Mouse (Mus musculus): ENCODE data around the gene Mis12. TPM values are rescaled to one million over a fixed set of nuclear protein-coding genes. Genes with fewer than 3 reads are reported as not detected.

Mis12 gene
- 27.4 and 28.0 TPM in 2 replicates for polyA plus RNA-seq (2014; fragmentation: Nextera tagmentation; extraction: Ambion mirVana)

- under 1% methylated on average over 71 of the region's 71 CpGs for WGBS (ENCODE audit: insufficient replicate concordance)
- Histone ChIP-seq H3K9me3 (replicated peaks; ENCODE audit: control insufficient read depth, low read length) (no peaks in the 10 kb centered on the region), H3K4me3 (ENCODE audit: low read depth, low read length) (peak within 1 kb of the TSS; percentile 89), H3K4me1 (ENCODE audit: control insufficient read depth, insufficient read depth, low read length) (peaks cover 7% of the 10 kb centered on the region; the same call in 1 of the 2 replicates), H3K27me3 (ENCODE audit: control insufficient read depth, insufficient read depth, low read length) (no peaks in the 10 kb centered on the region), H3K9ac (ENCODE audit: low read depth, low read length) (peak within 1 kb of the TSS; percentile 93), H3K4me2 (peak within 1 kb of the TSS; percentile 84), H3K36me3 (ENCODE audit: control insufficient read depth, insufficient read depth, low read length) (peaks cover 8% of the 10 kb centered on the region; the same call in 1 of the 2 replicates), H3K27ac (ENCODE audit: low read depth, low read length) (peak within 1 kb of the TSS; percentile 98)
- peak; percentile 100 for ATAC-seq (replicated peaks; ENCODE audit: insufficient number of reproducible peaks, low FRiP score, low TSS enrichment)
Measured at GRCm38 (mm10) chr11:71019201-71020068, at the start of gene Mis12, which contains the start of gene Derl2. Gene Mis12, plus strand, starts transcription at chr11:71019611. Gene Derl2, minus strand, starts transcription at chr11:71019841.

DNA sequence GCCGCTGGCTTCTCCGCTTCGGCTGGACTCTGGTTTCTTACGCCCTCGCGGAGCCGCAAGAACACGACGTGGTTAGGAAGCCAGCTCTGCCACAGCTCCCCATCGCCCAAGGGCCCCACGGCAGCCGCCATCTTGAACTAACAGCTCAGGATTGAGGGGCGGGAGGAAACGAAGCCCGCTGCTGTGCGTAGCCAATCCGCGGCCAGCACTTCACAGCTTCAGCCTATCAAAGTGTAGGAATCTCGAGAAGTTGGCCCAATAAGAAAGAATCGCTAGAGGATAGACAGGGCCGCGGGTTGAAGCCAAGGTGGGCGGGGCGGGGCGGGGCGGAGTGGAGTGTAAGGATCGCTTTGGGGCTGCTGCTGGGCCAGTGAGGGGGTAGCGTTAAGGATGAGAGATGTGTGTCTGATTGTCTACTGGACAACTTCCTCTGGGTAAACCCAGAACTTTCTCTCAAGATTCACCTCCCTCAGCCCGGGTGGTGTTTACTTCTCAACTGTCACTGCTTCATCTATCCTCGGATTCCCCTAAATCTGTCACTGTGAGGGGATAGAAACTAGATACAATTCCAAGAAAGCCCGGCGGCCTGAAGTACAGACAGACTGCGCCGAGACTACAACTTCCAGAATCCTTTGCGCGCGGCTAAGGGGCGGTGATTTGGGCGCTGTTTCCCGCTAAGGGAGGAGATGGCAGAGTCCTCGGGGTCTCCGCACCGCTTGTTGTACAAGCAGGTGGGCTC lies 49.4 kb upstream of the Mis12 start, which contains the start of the genes Nup88 and Rpain:
TSS of gene Nup88 (minus strand) at position 153 of the 739 bp plus-strand sequence.
TSS of gene Rpain (plus strand) at position 393 of the 739 bp plus-strand sequence.
- Histone ChIP-seq H3K27me3 (ENCODE audit: control insufficient read depth, insufficient read depth, low read length) (no peaks in the 10 kb centered on the region), H3K4me1 (ENCODE audit: control insufficient read depth, insufficient read depth, low read length) (peaks cover 12% of the 10 kb centered on the region), H3K9me3 (replicated peaks; ENCODE audit: control insufficient read depth, low read length) (no peaks in the 10 kb centered on the region), H3K4me3 (ENCODE audit: low read depth, low read length) (peak within 1 kb of the TSS; percentile 96), H3K9ac (ENCODE audit: low read depth, low read length) (peak within 1 kb of the TSS; percentile 92), H3K27ac (ENCODE audit: low read depth, low read length) (peak within 1 kb of the TSS; percentile 88), H3K36me3 (ENCODE audit: control insufficient read depth, insufficient read depth, low read length) (peaks cover 7% of the 10 kb centered on the region; the same call in 1 of the 2 replicates), H3K4me2 (peak within 1 kb of the TSS; percentile 85)
- under 1% methylated on average over 43 of the region's 43 CpGs for WGBS (ENCODE audit: insufficient replicate concordance)
- peak; percentile 95 for ATAC-seq (replicated peaks; ENCODE audit: insufficient number of reproducible peaks, low FRiP score, low TSS enrichment)

- 16% methylated on average over 24 of the region's 24 CpGs for WGBS (ENCODE audit: insufficient replicate concordance)
Measured at GRCm38 (mm10) chr11:70970560-70971540, 48.6 kb upstream of the Mis12 start.

DNA sequence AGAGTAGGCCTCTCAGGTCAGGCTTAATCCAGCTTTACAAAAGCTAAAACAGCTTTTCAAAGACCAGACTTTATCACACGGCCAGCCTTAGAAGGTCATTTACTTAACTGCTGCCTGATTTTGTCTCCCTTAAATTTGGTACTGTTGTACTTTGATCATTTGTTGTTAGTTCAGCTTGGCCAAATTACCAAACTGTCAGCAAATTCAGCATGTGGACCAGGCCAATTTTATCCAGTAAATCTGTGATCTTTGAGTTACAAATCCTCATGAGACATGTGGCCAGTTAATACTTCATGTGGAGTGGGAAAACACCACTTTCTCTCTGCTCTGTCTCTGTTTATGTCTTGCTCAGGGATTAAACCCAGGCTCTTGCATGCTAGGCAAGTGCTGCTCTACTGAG lies 46.8 kb upstream of the Mis12 start:
- no peak for ATAC-seq (replicated peaks; ENCODE audit: insufficient number of reproducible peaks, low FRiP score, low TSS enrichment)

More at GRCm38 (mm10) chr11:70970560-70971540, 48.6 kb upstream of the Mis12 start:
- H3K4me2 ChIP-seq = peak overlapping the region; percentile 85
- peaks cover 12% of the 10 kb centered on the region for H3K4me1 ChIP-seq (ENCODE audit: control insufficient read depth, insufficient read depth, low read length)
- peak overlapping the region; percentile 65 for H3K9ac ChIP-seq (ENCODE audit: low read depth, low read length)
- H3K27ac ChIP-seq (ENCODE audit: low read depth, low read length) = peak overlapping the region; percentile 86
- peak; percentile 47; the same call in 1 of the 2 replicates for ATAC-seq (replicated peaks; ENCODE audit: insufficient number of reproducible peaks, low FRiP score, low TSS enrichment)
- H3K9me3 ChIP-seq (replicated peaks; ENCODE audit: control insufficient read depth, low read length) = no peaks in the 10 kb centered on the region
- peaks cover under 1% of the 10 kb centered on the region; the same call in 1 of the 2 replicates for H3K36me3 ChIP-seq (ENCODE audit: control insufficient read depth, insufficient read depth, low read length)
- H3K4me3 ChIP-seq (ENCODE audit: low read depth, low read length) = peak overlapping the region; percentile 96
- no peaks in the 10 kb centered on the region for H3K27me3 ChIP-seq (ENCODE audit: control insufficient read depth, insufficient read depth, low read length)

GRCm38 (mm10) chr11:70973947-70974346 lies 45.5 kb upstream of the Mis12 start:
- H3K4me2 ChIP-seq = no peak overlapping the region
- peaks cover 21% of the 10 kb centered on the region for H3K36me3 ChIP-seq (ENCODE audit: control insufficient read depth, insufficient read depth, low read length)
- 78% methylated on average over 4 of the region's 4 CpGs for WGBS (ENCODE audit: insufficient replicate concordance)
- no peak overlapping the region for H3K4me3 ChIP-seq (ENCODE audit: low read depth, low read length)
- H3K27ac ChIP-seq (ENCODE audit: low read depth, low read length) = no peak overlapping the region
- no peaks in the 10 kb centered on the region for H3K9me3 ChIP-seq (replicated peaks; ENCODE audit: control insufficient read depth, low read length)
- H3K27me3 ChIP-seq (ENCODE audit: control insufficient read depth, insufficient read depth, low read length) = no peaks in the 10 kb centered on the region
- H3K4me1 ChIP-seq (ENCODE audit: control insufficient read depth, insufficient read depth, low read length) = peaks cover 4% of the 10 kb centered on the region; the same call in 1 of the 2 replicates
- ATAC-seq (replicated peaks; ENCODE audit: insufficient number of reproducible peaks, low FRiP score, low TSS enrichment) = no peak
- H3K9ac ChIP-seq (ENCODE audit: low read depth, low read length) = no peak overlapping the region

More for the DNA sequence above, 46.8 kb upstream of the Mis12 start:
- WGBS (ENCODE audit: insufficient replicate concordance) = 55% methylated on average over 1 of the region's 1 CpGs
- Histone ChIP-seq H3K9me3 (replicated peaks; ENCODE audit: control insufficient read depth, low read length) (no peaks in the 10 kb centered on the region), H3K4me2 (no peak overlapping the region), H3K4me1 (ENCODE audit: control insufficient read depth, insufficient read depth, low read length) (peaks cover 12% of the 10 kb centered on the region), H3K36me3 (ENCODE audit: control insufficient read depth, insufficient read depth, low read length) (peaks cover 11% of the 10 kb centered on the region; the same call in 1 of the 2 replicates), H3K4me3 (ENCODE audit: low read depth, low read length) (no peak overlapping the region), H3K27ac (ENCODE audit: low read depth, low read length) (no peak overlapping the region), H3K27me3 (ENCODE audit: control insufficient read depth, insufficient read depth, low read length) (no peaks in the 10 kb centered on the region), H3K9ac (ENCODE audit: low read depth, low read length) (no peak overlapping the region)

DNA sequence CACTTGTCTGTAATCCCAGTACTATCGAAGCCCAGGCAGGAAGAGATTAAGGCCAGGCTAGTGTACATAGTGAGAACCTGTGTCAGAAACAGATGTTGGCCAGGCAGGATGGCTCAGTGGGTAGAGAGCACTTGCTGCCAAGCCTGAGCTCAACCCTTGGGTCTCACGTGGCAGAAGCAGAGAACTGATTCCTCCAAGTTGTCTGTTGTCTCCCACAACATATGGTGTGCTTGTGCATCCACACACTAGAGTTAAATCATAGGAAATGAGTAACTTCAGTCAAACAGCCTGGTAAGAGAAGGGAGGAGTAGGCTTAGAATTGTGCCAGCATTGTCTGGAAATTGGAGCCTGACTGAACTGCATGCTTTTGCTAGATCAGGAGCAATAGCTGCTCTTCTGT lies 44.2 kb upstream of the Mis12 start:
- no peak overlapping the region for H3K4me3 ChIP-seq (ENCODE audit: low read depth, low read length)
- no peaks in the 10 kb centered on the region for H3K9me3 ChIP-seq (replicated peaks; ENCODE audit: control insufficient read depth, low read length)
- H3K27ac ChIP-seq (ENCODE audit: low read depth, low read length) = no peak overlapping the region
- no peak for ATAC-seq (replicated peaks; ENCODE audit: insufficient number of reproducible peaks, low FRiP score, low TSS enrichment)
- WGBS (ENCODE audit: insufficient replicate concordance) = 78% methylated on average over 2 of the region's 2 CpGs
- peaks cover 4% of the 10 kb centered on the region; the same call in 1 of the 2 replicates for H3K4me1 ChIP-seq (ENCODE audit: control insufficient read depth, insufficient read depth, low read length)
- H3K9ac ChIP-seq (ENCODE audit: low read depth, low read length) = no peak overlapping the region
- H3K36me3 ChIP-seq (ENCODE audit: control insufficient read depth, insufficient read depth, low read length) = peaks cover 26% of the 10 kb centered on the region
- no peaks in the 10 kb centered on the region for H3K27me3 ChIP-seq (ENCODE audit: control insufficient read depth, insufficient read depth, low read length)
- no peak overlapping the region for H3K4me2 ChIP-seq

DNA sequence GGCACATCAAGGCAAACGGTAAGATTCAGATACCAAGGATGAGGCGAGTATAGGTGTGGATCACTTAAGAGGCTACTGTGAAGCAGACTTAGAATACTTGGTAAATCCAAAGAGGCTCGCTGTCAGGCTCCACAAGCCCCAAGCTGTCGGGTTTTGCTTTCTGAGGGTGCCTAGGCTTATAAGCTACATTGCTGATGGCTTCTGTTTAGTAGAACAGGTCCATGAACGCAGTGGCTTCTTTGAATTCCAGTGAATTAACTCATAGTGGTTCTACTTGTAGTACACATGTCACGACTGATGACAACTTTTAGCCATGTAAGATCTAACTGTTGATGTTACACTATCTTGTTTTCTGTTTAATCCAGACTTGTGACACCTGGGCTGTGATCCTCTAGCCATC lies 42.1 kb upstream of the Mis12 start:
- no peaks in the 10 kb centered on the region for H3K27me3 ChIP-seq (ENCODE audit: control insufficient read depth, insufficient read depth, low read length)
- peaks cover 30% of the 10 kb centered on the region for H3K36me3 ChIP-seq (ENCODE audit: control insufficient read depth, insufficient read depth, low read length)
- no peak overlapping the region for H3K9ac ChIP-seq (ENCODE audit: low read depth, low read length)
- no peak overlapping the region for H3K4me2 ChIP-seq
- no peak overlapping the region for H3K27ac ChIP-seq (ENCODE audit: low read depth, low read length)
- 80% methylated on average over 6 of the region's 6 CpGs for WGBS (ENCODE audit: insufficient replicate concordance)
- H3K9me3 ChIP-seq (replicated peaks; ENCODE audit: control insufficient read depth, low read length) = no peaks in the 10 kb centered on the region
- H3K4me1 ChIP-seq (ENCODE audit: control insufficient read depth, insufficient read depth, low read length) = peaks cover 7% of the 10 kb centered on the region
- no peak for ATAC-seq (replicated peaks; ENCODE audit: insufficient number of reproducible peaks, low FRiP score, low TSS enrichment)
- H3K4me3 ChIP-seq (ENCODE audit: low read depth, low read length) = no peak overlapping the region
